Mouse (Mus musculus) cerebellum, adult 2 months (tissue): Measurements from ENCODE around the gene Hcst.

Experiments used
- CTCF ChIP-seq: fragments of 200-500 bp; IDR thresholded peaks from 2 replicates; pipeline ENCODE4 v1.5.1; 2011; ENCODE audit warnings: low read depth, mild to moderate bottlenecking, control low read depth, low read length, moderate library complexity, borderline replicate concordance; ENCODE audit not compliant: insufficient read depth
- POLR2A ChIP-seq: fragments of 200-500 bp; IDR thresholded peaks from 2 replicates; pipeline ENCODE4 v1.6.1; 2011; ENCODE audit warnings: low read length, control low read depth, borderline replicate concordance; ENCODE audit not compliant: insufficient read depth

GRCm38 (mm10) chr7:30419561-30420499 is at the start of gene Hcst:
- TF ChIP-seq CTCF (no peak), POLR2A (no peak)
